In genomic region chr16:5134623-5135330, GRCm38 (mm10) we compare ENCODE assay signal across 8 mouse cellular contexts. TPM values are rescaled to one million over a fixed set of nuclear protein-coding genes. Genes with fewer than 3 reads are reported as not detected.
DNase-seq lines count a peak whose midpoint lies in the region; ATAC-seq and TF ChIP-seq lines count a peak whose summit lies in the region.

No protein-coding gene starts in this region.

- no peak overlapping the region for H3K4me3 ChIP-seq in liver, postnatal 0 days (ENCODE audit: low read depth, low read length)
- H3K4me3 ChIP-seq in myocyte = no peak overlapping the region
- no peak overlapping the region for H3K4me3 ChIP-seq in forebrain, embryonic 12.5 days (replicated peaks)

- TF ChIP-seq CTCF in liver, postnatal 0 days (IDR thresholded peaks at IDR 0.05; ENCODE audit: low read depth) = no peak

- H3K27ac ChIP-seq in liver, postnatal 0 days (ENCODE audit: low read depth) = peak overlapping the region; percentile 59; the same call in 1 of the 2 replicates
- H3K27ac ChIP-seq in forebrain, embryonic 12.5 days = no peak overlapping the region

- no peak for TF ChIP-seq POLR2A in myocyte (IDR thresholded peaks at IDR 0.05; ENCODE audit: insufficient read length, low read depth)

- H3K36me3 ChIP-seq in liver, postnatal 0 days (replicated peaks; ENCODE audit: insufficient read depth, low read length) = no peaks in the 10 kb centered on the region
- H3K36me3 ChIP-seq in myocyte (ENCODE audit: control insufficient read depth, insufficient read depth) = no peaks in the 10 kb centered on the region
- H3K36me3 ChIP-seq in forebrain, embryonic 12.5 days (replicated peaks) = no peaks in the 10 kb centered on the region

- no peak overlapping the region for H3K4me2 ChIP-seq in liver, postnatal 0 days (ENCODE audit: low read depth, low read length)
- H3K4me2 ChIP-seq in myocyte (ENCODE audit: low read depth) = peak overlapping the region; percentile 61
- no peak overlapping the region for H3K4me2 ChIP-seq in forebrain, embryonic 12.5 days

- H3ac ChIP-seq in myocyte (ENCODE audit: control insufficient read depth, insufficient read length) = no peak overlapping the region

- WGBS in liver, postnatal 0 days (ENCODE audit: insufficient replicate concordance) = 67% methylated on average over 14 of the region's 14 CpGs
- WGBS in forebrain, embryonic 12.5 days = 82% methylated on average over 14 of the region's 14 CpGs

- no peaks in the 10 kb centered on the region for H3K9me3 ChIP-seq in liver, postnatal 0 days (ENCODE audit: low read length)
- no peaks in the 10 kb centered on the region for H3K9me3 ChIP-seq in forebrain, embryonic 12.5 days

- peaks cover 18% of the 10 kb centered on the region for H3K4me1 ChIP-seq in liver, postnatal 0 days (ENCODE audit: insufficient read depth)
- H3K4me1 ChIP-seq in forebrain, embryonic 12.5 days = peaks cover 8% of the 10 kb centered on the region

- ATAC-seq in liver, postnatal 0 days = peak; percentile 52
- ATAC-seq in forebrain, embryonic 12.5 days (ENCODE audit: low FRiP score) = no peak

- peak; percentile 60 for DNase-seq in liver, postnatal 0 days
- DNase-seq in liver = no peak
- DNase-seq in cerebellum, adult 11 months = peak; percentile 55
- peak; percentile 44 for DNase-seq in heart, adult 8-10 months (ENCODE audit: low spot score)
- peak; percentile 71 to 80 for DNase-seq in layer of hippocampus, adult 18-20 months (ENCODE audit: low spot score in 2 of 2)
- no peak for DNase-seq in embryo, embryonic 10.5 days (ENCODE audit: low spot score)

- H3K27me3 ChIP-seq in liver, postnatal 0 days (ENCODE audit: insufficient read depth, low read length) = peaks cover 30% of the 10 kb centered on the region
- H3K27me3 ChIP-seq in myocyte (ENCODE audit: control insufficient read depth, insufficient read depth, insufficient read length) = peaks cover 29% of the 10 kb centered on the region
- peaks cover 55% of the 10 kb centered on the region for H3K27me3 ChIP-seq in forebrain, embryonic 12.5 days

- no peak for TF ChIP-seq EP300 in liver, postnatal 0 days (IDR thresholded peaks at IDR 0.05; ENCODE audit: low read depth)

- H3K79me2 ChIP-seq in myocyte (ENCODE audit: control insufficient read depth, insufficient read depth) = no peaks in the 10 kb centered on the region

- H3K9ac ChIP-seq in liver, postnatal 0 days (replicated peaks) = no peak overlapping the region
- H3K9ac ChIP-seq in forebrain, embryonic 12.5 days = no peak overlapping the region

TF ChIP-seq in myocyte, 11 proteins besides CTCF, POLR2A, EP300 and RAD21:
- no peak for TF ChIP-seq TCF12 (IDR thresholded peaks at IDR 0.05; ENCODE audit: insufficient read depth, poor library complexity, severe bottlenecking)
- peak in 2 of 3 experiments; percentile 89 for TF ChIP-seq MYOG (IDR thresholded peaks at IDR 0.05; ENCODE audit: control insufficient read depth in 1 of 3, insufficient read depth in 1 of 3, insufficient read length in 2 of 3, low read depth in 2 of 3)
- TF ChIP-seq MYOD1 (IDR thresholded peaks at IDR 0.05; ENCODE audit: control insufficient read depth in 1 of 3, insufficient read length in 2 of 3, low read depth in 2 of 3) = peak in 2 of 3 experiments; percentile 88 to 91
- TF ChIP-seq TCF3 (IDR thresholded peaks at IDR 0.05; ENCODE audit: insufficient read length, low read depth) = peak; percentile 87
TF ChIP-seq in myocyte: peak in this region for 3.

RNA-seq across cellular contexts. Expression of gene Ppl, which starts 2.6 kb away (rescaled TPM):
- 0.39 and 0.54 TPM in 2 replicates for polyA plus RNA-seq in liver, postnatal 0 days (2015; fragmentation: Nextera tagmentation; extraction: Ambion mirVana)
- total RNA-seq in heart, adult 8-10 months (2022) = 10 to 100 TPM in 1 of 4 experiments, 1 to 10 TPM in 3; 6.3 to 10.6 (median 8.1) TPM
- 1 to 10 TPM; 3.3 to 4.1 TPM for total RNA-seq in layer of hippocampus, adult 18-20 months (2021)
- polyA plus RNA-seq in myocyte (2012; fragmentation: generic; extraction: Trizol) = 0.02 TPM
- polyA plus RNA-seq in forebrain, embryonic 12.5 days (2016; fragmentation: Nextera tagmentation; extraction: Ambion mirVana) = 0.47 and 1.1 TPM in 2 replicates

RNA-seq across cellular contexts. Expression of gene Sec14l5, which starts 12.1 kb away (rescaled TPM):
- 0.04 TPM in 1 of 2 replicates, not detected in the other for polyA plus RNA-seq in liver, postnatal 0 days (2015; fragmentation: Nextera tagmentation; extraction: Ambion mirVana)
- 1 to 10 TPM in 1 of 4 experiments, under 1 TPM in 3; 0.57 to 1.0 (median 0.78) TPM for total RNA-seq in heart, adult 8-10 months (2022)
- 10 to 100 TPM in 1 of 2 experiments, 1 to 10 TPM in 1; 7.3 to 10.6 TPM for total RNA-seq in layer of hippocampus, adult 18-20 months (2021)
- polyA plus RNA-seq in myocyte (2012; fragmentation: generic; extraction: Trizol) = 0.05 TPM
- 0.28 and 0.33 TPM in 2 replicates for polyA plus RNA-seq in forebrain, embryonic 12.5 days (2016; fragmentation: Nextera tagmentation; extraction: Ambion mirVana)

Comparison
In these comparisons a context has a peak if more than half of its experiments do, and no peak if none do; other contexts are left out.
1. DNase-seq: peak in liver, postnatal 0 days (single experiment), cerebellum, adult 11 months (single experiment), heart, adult 8-10 months (single experiment) and layer of hippocampus, adult 18-20 months (2 of 2); none in liver (single experiment) and embryo, embryonic 10.5 days (single experiment).